Mouse (Mus musculus): ENCODE data around the gene Ralgps1. TPM values are rescaled to one million over a fixed set of nuclear protein-coding genes. Genes with fewer than 3 reads are reported as not detected.
"Not testable (repeated sequence)": the region's sequence is repeated elsewhere in the genome, so short reads cannot be mapped to it uniquely, and the experiment has no call there.

The Ralgps1 gene
- total RNA-seq, 2 experiments from 2014 or later, result 62.8 to 70.2 TPM

DNA sequence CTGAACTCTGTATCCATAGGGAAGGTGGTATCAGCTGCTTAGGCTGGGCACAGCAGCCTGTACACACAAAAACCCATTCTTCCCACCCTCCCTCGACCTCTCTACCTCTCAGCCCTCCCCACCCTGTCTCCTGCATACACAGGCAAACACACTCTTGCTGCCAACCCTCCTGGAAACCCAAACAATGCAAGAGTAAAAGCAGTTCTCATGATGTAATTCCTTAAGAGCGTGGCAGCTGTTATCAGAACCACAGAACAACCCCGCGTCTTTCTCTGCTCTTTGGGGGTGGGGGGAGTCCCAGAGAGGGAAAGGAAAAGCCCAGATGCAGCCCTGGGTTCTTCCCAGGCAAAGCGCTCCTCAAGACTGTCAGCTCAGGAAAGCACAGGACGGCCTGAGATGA lies 25.8 kb downstream of the Ralgps1 start:
- no peak overlapping the region for H3K4me3 ChIP-seq
- intact Hi-C loops (cut with DNase I), result loop anchor here (5.0 kb wide), 1 partner anchor 263 kb away; no protein-coding TSS in a partner anchor
- DNase-seq (ENCODE audit: extremely low spot score in 1 of 2, low spot score in 2 of 2), result no peak
- H3K27ac ChIP-seq, result peak overlapping the region; percentile 61; the same call in 1 of the 2 replicates
- no peak for TF ChIP-seq CTCF (IDR thresholded peaks at IDR 0.05)

DNA sequence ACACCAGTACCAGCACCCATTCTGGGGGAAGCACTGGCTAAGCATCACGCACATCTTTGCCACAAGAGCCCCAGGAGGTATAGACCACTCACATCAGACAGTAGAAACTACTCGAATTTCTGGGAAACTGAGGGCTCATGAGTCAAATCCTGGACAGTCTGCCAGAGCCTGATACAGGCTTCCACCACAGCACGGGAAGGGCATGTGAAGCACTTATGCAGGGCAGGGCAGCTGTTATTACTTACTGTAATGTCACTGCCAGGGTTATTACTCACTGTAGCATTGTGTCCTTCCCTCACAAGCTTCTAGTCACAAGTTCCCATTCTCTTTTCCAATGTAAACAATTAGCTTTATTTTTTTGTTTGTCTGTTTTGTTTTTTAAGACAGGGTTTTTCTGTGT lies 27.9 kb downstream of the Ralgps1 start:
- H3K4me3 ChIP-seq, result no peak overlapping the region
- no peak for TF ChIP-seq CTCF (IDR thresholded peaks at IDR 0.05)
- no peak for DNase-seq (ENCODE audit: extremely low spot score in 1 of 2, low spot score in 2 of 2)
- H3K27ac ChIP-seq, result no peak overlapping the region; the same call in 1 of the 2 replicates
- intact Hi-C loops (cut with DNase I), result no loop called here

DNA sequence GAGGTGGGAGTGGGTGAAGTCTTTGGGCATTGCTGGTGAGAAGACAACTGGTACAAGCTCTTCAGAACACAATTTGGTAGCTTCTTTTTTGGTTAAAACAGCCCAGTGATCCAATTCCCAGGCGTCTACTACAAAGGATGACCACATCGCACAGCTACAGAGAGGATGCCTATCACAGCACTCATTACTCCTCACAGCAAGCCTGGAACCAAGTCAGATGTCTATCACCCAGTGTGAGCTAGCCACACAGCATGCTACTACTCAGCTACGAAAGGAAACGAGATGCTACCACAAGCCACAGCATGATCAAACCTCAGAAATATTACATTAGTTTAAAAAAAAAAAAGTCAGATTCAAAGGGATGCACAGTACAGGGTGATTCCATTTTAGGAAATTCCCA lies 29.1 kb downstream of the Ralgps1 start:
- intact Hi-C loops (cut with DNase I), result no loop called here
- DNase-seq (ENCODE audit: extremely low spot score in 1 of 2, low spot score in 2 of 2), result no peak
- no peak for TF ChIP-seq CTCF (IDR thresholded peaks at IDR 0.05)
- Histone ChIP-seq H3K27ac (0 out of 2 replicates have a peak overlapping the region, but pooled peaks have one; percentile 40), H3K4me3 (no peak overlapping the region)

DNA sequence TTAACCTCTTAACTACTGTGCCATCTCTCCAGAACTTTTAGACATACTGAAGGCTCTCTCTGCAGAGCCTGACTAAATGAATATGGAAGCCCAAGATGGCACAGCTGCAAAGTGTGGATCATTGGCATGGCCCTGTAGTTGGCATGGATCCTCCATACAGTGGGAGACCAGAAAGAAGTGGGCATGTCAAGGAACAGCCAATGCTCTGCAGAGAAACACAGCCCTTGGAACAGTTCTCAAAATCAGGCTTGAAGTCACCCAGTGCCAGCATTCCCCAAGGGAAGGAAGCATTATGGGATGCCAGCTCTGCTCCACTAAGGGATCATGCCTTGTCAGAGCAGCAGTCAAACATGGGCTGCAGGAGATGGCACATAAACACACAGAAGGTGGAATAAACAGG lies 35.5 kb downstream of the Ralgps1 start:
- H3K27ac ChIP-seq, result no peak overlapping the region
- no peak overlapping the region for H3K4me3 ChIP-seq
- TF ChIP-seq CTCF (IDR thresholded peaks at IDR 0.05), result no peak
- intact Hi-C loops (cut with DNase I), result no loop called here
- no peak for DNase-seq (ENCODE audit: extremely low spot score in 1 of 2, low spot score in 2 of 2)

DNA sequence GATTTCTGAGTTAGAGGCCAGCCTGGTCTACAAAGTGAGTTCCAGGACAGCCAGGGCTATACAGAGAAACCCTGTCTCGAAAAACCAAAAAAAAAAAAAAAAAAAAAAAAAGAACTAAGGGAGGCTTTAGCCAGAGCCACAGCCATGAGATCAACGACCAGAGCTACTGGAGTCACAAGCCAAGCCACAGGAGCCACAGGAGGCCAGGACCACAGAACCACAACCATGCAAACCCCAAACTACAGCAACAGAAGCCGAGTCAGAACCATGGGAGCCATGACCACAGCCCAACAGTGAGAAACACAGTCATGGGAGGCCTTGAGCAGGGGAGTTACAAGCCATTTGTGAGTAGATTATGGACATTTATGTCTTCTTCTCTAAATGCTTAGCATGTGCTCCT lies 41.7 kb downstream of the Ralgps1 start:
- DNase-seq (ENCODE audit: extremely low spot score in 1 of 2, low spot score in 2 of 2), result no peak
- Histone ChIP-seq H3K4me3 (no peak overlapping the region), H3K27ac (no peak overlapping the region)
- TF ChIP-seq CTCF (IDR thresholded peaks at IDR 0.05), result no peak
- intact Hi-C loops (cut with DNase I), result no loop called here

DNA sequence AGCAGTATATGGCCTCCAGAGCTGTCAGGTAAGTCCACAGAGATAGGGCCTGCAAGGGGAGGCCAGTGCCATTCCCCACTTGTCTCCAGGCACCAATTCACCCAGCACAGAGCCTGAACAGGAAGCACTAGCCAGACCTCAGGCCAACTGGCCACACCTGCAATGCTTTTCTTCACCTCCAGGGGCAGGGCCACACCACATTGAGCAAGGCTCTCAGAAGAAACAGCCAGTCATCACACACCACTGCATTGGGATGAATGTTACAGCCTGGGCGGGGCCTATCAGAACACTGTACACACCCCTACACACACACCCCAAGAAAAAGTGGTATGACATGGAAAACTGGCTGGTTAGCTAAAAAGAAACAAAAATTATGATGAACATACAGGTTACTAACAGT lies 42.3 kb downstream of the Ralgps1 start:
- Histone ChIP-seq H3K4me3 (no peak overlapping the region), H3K27ac (no peak overlapping the region)
- peak; percentile 65 for TF ChIP-seq CTCF (IDR thresholded peaks at IDR 0.05)
- DNase-seq (ENCODE audit: extremely low spot score in 1 of 2, low spot score in 2 of 2), result no peak
- intact Hi-C loops (cut with DNase I), result no loop called here

DNA sequence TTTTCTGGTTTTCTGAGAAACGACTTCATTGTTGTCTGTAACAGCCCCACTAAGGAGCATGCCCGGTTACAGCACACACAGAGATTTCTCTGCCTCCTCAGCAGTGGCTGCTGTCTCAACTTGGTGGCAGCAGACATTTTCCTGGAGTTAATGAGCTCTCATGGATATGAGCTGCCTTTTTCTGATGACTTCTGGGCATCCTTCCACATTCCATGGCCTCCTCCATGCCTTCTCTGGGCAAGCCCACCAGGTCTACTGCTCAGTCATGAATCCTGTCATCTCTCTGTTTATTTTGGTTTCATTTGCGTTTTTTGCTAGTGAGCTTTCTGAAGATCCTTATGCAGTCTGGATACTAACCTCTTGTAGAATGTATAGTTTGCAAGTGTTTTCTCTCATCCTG lies 45.9 kb downstream of the Ralgps1 start:
- Histone ChIP-seq H3K4me3 (no peak overlapping the region), H3K27ac (no peak overlapping the region)
- TF ChIP-seq CTCF (IDR thresholded peaks at IDR 0.05), result no peak
- DNase-seq (ENCODE audit: extremely low spot score in 1 of 2, low spot score in 2 of 2), result no peak
- intact Hi-C loops (cut with DNase I), result no loop called here

DNA sequence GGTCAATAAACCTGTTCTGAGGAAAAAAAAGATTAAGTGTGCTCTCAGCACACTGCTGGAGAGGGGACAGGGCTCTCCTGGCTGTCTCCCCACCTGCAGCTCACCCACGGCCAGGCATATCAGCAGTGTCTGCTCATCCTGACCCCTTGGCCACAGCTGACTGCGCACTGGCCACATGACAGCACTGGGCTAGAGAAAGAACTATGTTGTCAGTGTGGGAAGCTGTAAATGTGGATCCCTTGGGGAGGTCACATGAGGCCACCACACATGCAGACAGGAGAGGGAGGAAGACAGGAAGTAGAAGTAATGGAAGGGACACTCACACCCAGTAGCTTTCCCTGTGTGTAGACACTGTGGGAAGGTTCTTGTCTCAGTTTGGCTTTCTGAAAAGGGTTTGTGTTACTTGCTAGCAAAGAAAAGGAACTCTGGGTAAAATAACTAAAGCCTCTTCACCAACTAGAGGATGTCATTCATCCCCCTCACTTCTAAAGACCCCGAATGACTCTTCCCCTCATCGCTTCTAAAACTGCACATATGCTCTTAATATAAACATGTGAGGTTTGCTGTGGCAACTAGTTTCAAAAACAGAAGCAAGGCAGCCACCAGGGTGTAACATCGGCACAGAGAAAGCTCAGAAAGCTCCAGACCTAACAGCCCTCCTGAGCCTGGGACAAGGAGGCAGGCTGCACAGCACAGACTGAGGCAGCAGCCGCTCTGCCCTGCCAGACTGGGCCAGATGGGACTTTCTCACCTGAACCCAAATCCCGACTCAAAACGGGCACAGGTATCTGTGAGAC lies 47.3 kb downstream of the Ralgps1 start:
- no peak overlapping the region for H3K4me3 ChIP-seq
- peak overlapping the region; percentile 26; the same call in 1 of the 2 replicates for H3K27ac ChIP-seq
- TF ChIP-seq CTCF (IDR thresholded peaks at IDR 0.05), result no peak; the same call in 1 of the 2 replicates
- intact Hi-C loops (cut with DNase I), result no loop called here
- DNase-seq (ENCODE audit: extremely low spot score in 1 of 2, low spot score in 2 of 2), result no peak

DNA sequence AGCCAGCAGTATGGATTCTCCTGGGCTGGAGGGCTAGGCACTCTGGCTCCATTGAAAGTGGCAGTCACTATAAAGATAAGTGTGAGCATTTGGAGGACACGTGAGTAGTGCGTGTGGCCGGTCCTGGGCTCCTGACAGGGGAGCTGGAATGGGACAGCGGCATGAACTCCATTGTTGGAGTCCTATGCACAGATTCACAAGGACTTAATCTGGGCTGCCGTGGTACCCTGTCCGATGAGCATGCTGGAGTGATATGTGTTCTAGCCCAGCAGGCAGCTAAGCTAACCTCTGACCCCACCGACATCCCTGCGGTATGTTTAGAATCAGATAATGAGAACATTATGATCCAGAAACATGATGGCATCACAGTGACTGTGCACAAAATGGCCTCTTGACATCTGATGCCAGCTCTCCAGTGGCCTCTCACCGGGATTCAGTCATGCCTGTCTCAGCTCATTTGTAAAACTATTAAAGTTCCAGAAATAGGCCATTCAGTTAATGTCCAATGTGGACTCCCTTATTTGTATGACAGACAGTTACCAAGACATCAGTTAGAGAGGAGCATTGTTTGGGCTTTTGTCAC lies 48.2 kb downstream of the Ralgps1 start:
- H3K27ac ChIP-seq; H3K4me3 ChIP-seq; DNase-seq (ENCODE audit: extremely low spot score in 1 of 2, low spot score in 2 of 2); intact Hi-C loops (cut with DNase I): not testable (repeated sequence)

DNA sequence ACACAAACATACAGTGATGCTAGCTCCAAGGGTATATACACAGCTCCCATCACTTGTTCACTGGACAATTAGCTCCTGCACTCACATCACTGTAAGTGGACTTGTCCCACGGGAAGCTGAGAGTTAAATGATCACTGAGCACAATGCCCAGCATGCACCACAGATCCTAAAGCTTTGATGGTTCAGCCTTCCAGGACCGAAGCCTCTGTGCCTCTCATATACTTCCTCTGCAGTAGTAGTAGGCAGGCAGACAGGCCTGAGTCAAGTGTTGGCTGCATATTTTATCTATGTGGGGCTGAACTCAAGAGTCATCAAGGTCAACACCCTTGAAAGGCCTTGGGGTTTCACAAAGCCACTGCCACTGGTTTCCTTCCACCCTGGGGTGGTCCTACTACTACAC lies 49.6 kb downstream of the Ralgps1 start:
- no peak for DNase-seq (ENCODE audit: extremely low spot score in 1 of 2, low spot score in 2 of 2)
- Histone ChIP-seq H3K4me3 (no peak overlapping the region), H3K27ac (no peak overlapping the region)
- no peak for TF ChIP-seq CTCF (IDR thresholded peaks at IDR 0.05)
- intact Hi-C loops (cut with DNase I), result no loop called here

DNA sequence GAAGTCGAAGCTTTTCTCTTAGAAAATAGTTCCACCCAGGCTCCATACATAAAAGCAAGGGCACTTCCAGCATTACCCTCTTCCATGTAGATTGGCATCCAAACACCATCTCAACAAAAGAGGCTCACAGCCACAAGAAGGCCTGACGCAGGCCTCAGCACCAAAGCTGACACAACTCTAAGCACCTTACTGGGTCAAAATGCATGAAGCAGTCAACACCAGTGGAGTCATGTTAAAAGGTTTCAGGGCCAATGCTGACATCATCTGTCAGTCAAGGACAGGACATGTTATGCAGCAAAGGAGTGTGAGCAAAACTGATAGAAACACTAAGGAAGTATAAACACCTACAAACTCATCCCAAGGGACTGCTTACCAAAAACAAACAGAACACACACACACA lies 50.3 kb downstream of the Ralgps1 start:
- intact Hi-C loops (cut with DNase I), result no loop called here
- TF ChIP-seq CTCF (IDR thresholded peaks at IDR 0.05), result no peak
- Histone ChIP-seq H3K27ac (no peak overlapping the region), H3K4me3 (no peak overlapping the region)
- no peak for DNase-seq (ENCODE audit: extremely low spot score in 1 of 2, low spot score in 2 of 2)

DNA sequence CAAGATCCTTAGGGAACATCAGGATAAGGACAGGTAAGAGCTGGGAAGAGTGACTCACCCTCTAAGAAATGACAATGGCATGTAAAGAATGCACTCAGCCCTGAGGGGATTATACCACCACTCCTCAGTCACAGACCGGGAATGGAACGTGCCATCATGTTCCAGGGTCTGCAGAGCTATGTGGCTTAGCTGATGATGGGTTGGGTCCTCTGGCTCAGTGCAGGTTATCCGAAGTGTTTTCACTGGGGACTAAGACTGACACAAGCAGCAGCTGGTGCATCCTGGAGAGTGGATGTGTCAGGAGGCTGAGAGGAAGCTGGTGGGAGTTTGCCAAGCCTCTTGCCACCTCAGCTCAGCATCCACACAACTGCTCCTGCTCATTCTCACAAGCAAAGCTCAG lies 50.7 kb downstream of the Ralgps1 start:
- TF ChIP-seq CTCF (IDR thresholded peaks at IDR 0.05), result no peak
- intact Hi-C loops (cut with DNase I), result no loop called here

DNA sequence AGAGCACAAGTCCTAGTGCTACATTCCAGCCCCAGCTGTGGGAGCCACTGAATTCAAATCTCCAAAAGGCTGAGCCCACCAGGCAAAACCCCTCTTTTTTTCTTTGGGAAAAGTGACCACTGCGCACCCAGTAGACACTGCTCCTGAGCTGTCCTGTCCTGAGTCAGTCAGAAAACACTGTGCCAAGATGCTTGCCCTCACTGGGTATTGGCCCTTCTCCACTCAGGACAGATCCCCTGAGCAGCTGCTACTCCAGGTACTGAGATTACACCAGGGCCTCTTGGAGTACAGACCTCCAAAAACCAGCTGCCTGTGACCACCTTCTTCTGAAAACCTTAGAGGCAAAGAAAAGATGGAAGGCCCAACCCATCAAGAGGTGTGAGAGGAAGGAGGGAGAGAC lies 51.4 kb downstream of the Ralgps1 start:
- Histone ChIP-seq H3K4me3 (no peak overlapping the region), H3K27ac (no peak overlapping the region)
- intact Hi-C loops (cut with DNase I), result loop anchor here (5.0 kb wide), 3 partner anchors 53 to 103 kb away; partner anchors contain the start of gene Angptl2
- DNase-seq (ENCODE audit: extremely low spot score in 1 of 2, low spot score in 2 of 2), result no peak
- no peak for TF ChIP-seq CTCF (IDR thresholded peaks at IDR 0.05)

More for the DNA sequence above, 50.7 kb downstream of the Ralgps1 start:
- DNase-seq (ENCODE audit: extremely low spot score in 1 of 2, low spot score in 2 of 2), result no peak
- H3K27ac ChIP-seq, result no peak overlapping the region
- no peak overlapping the region for H3K4me3 ChIP-seq

Data from left cerebral cortex, adult 2 months (tissue).